Mouse (Mus musculus) limb, embryonic 13.5 days (tissue): ENCODE data around the gene Ston2. TPM values are rescaled to one million over a fixed set of nuclear protein-coding genes. Genes with fewer than 3 reads are reported as not detected.
"Not testable (repeated sequence)": the region's sequence is repeated elsewhere in the genome, so short reads cannot be mapped to it uniquely, and the experiment has no call there.

Experiments used
- ATAC-seq: fragments of 200-750 bp; cut with Nextera tagmentation; 2 replicates; pipeline ENCODE4 v1.8.0; 2017; ENCODE audit warnings: low read depth, moderate number of reproducible peaks, moderate TSS enrichment; ENCODE audit not compliant: low FRiP score
- H3K27ac ChIP-seq: fragments of 300-500 bp; sonication (generic); 2 replicates; pipeline ENCODE4 v1.5.1; 2015; ENCODE audit warnings: inconsistent platforms, mild to moderate bottlenecking, moderate library complexity
- H3K27me3 ChIP-seq: fragments of 300-500 bp; sonication (generic); 2 replicates; pipeline ENCODE4 v1.6.1; 2015; ENCODE audit warnings: mild to moderate bottlenecking, inconsistent platforms
- H3K36me3 ChIP-seq: fragments of 300-500 bp; sonication (generic); 2 replicates; pipeline ENCODE4 v1.6.1; 2015; ENCODE audit warnings: inconsistent platforms, mild to moderate bottlenecking, moderate library complexity
- H3K4me1 ChIP-seq: fragments of 300-500 bp; sonication (generic); 2 replicates; pipeline ENCODE4 v1.6.1; 2015; ENCODE audit warnings: inconsistent platforms
- H3K4me2 ChIP-seq: fragments of 300-500 bp; sonication (generic); replicated peaks from 2 replicates; pipeline ENCODE4 v1.6.1; 2015; ENCODE audit warnings: inconsistent platforms, mild to moderate bottlenecking, moderate library complexity
- H3K4me3 ChIP-seq: fragments of 300-500 bp; sonication (generic); 2 replicates; pipeline ENCODE4 v1.5.1; 2015; ENCODE audit warnings: moderate library complexity, mild to moderate bottlenecking, inconsistent platforms
- H3K9ac ChIP-seq: fragments of 300-500 bp; sonication (generic); 2 replicates; pipeline ENCODE4 v1.6.1; 2015; ENCODE audit warnings: mild to moderate bottlenecking, inconsistent platforms
- H3K9me3 ChIP-seq: fragments of 300-500 bp; sonication (generic); 2 replicates; pipeline ENCODE4 v1.6.1; 2016; ENCODE audit warnings: inconsistent platforms
- WGBS: fragments of 180-500 bp; shearing (Covaris S2); methylation state at CpG from one replicate; pipeline ENCODE4 v1.1.7; 2015; 5-methylcytosine and 5-hydroxymethylcytosine counted together
- polyA plus RNA-seq: library from polyadenylated mRNA; unstranded; fragments of >200 nt; fragmentation: Nextera tagmentation; extraction: Ambion mirVana; gene quantifications from 2 replicates; pipeline ENCODE4 v1.2.1, GENCODE M21; 2015

Gene Ston2
- polyA plus RNA-seq, 1 experiment from 2014 or later, result 7.4 TPM

GRCm38 (mm10) chr12:91804262-91804661, 16.1 kb upstream of the Ston2 start:
- ATAC-seq, result no peak
- H3K9me3 ChIP-seq, result no peaks in the 10 kb centered on the region
- H3K4me3 ChIP-seq, result no peak overlapping the region
- WGBS, result 87% methylated on average over 3 of the region's 3 CpGs
- peaks cover 22% of the 10 kb centered on the region for H3K36me3 ChIP-seq
- no peaks in the 10 kb centered on the region for H3K27me3 ChIP-seq
- no peak overlapping the region for H3K4me2 ChIP-seq
- no peaks in the 10 kb centered on the region for H3K4me1 ChIP-seq
- H3K27ac ChIP-seq, result no peak overlapping the region
- H3K9ac ChIP-seq, result no peak overlapping the region

- H3K9ac ChIP-seq, result no peak overlapping the region
- no peak overlapping the region for H3K27ac ChIP-seq
- peaks cover 13% of the 10 kb centered on the region for H3K36me3 ChIP-seq
- H3K4me3 ChIP-seq, result no peak overlapping the region
- H3K4me2 ChIP-seq, result no peak overlapping the region
- ATAC-seq, result no peak
- WGBS, result 83% methylated on average over 13 of the region's 13 CpGs
- no peaks in the 10 kb centered on the region for H3K27me3 ChIP-seq
- H3K4me1 ChIP-seq, result no peaks in the 10 kb centered on the region
- no peaks in the 10 kb centered on the region for H3K9me3 ChIP-seq
These were observed 15.2 kb upstream of the Ston2 start for GRCm38 (mm10) chr12:91803207-91803932.

- ATAC-seq, result no peak
These were observed 14.5 kb upstream of the Ston2 start for GRCm38 (mm10) chr12:91802586-91803206.

GRCm38 (mm10) chr12:91800861-91801385, 12.7 kb upstream of the Ston2 start:
- H3K4me3 ChIP-seq, result no peak overlapping the region
- WGBS, result 67% methylated on average over 6 of the region's 6 CpGs
- H3K9ac ChIP-seq, result no peak overlapping the region
- H3K27ac ChIP-seq, result no peak overlapping the region
- no peaks in the 10 kb centered on the region for H3K4me1 ChIP-seq
- ATAC-seq, result no peak
- H3K36me3 ChIP-seq, result no peaks in the 10 kb centered on the region
- H3K27me3 ChIP-seq, result no peaks in the 10 kb centered on the region
- H3K4me2 ChIP-seq, result no peak overlapping the region
- no peaks in the 10 kb centered on the region for H3K9me3 ChIP-seq

More at GRCm38 (mm10) chr12:91802586-91803206, 14.5 kb upstream of the Ston2 start:
- H3K9me3 ChIP-seq, result no peaks in the 10 kb centered on the region
- no peaks in the 10 kb centered on the region for H3K4me1 ChIP-seq
- peaks cover 6% of the 10 kb centered on the region for H3K36me3 ChIP-seq
- H3K9ac ChIP-seq, result no peak overlapping the region
- no peak overlapping the region for H3K4me3 ChIP-seq
- H3K27ac ChIP-seq, result no peak overlapping the region
- H3K4me2 ChIP-seq, result no peak overlapping the region
- 85% methylated on average over 12 of the region's 12 CpGs for WGBS
- no peaks in the 10 kb centered on the region for H3K27me3 ChIP-seq

GRCm38 (mm10) chr12:91799821-91800335, 11.7 kb upstream of the Ston2 start:
- WGBS, result 76% methylated on average over 12 of the region's 12 CpGs
- Histone ChIP-seq H3K4me3 (no peak overlapping the region), H3K27ac (no peak overlapping the region), H3K36me3 (no peaks in the 10 kb centered on the region), H3K27me3 (no peaks in the 10 kb centered on the region), H3K9ac (no peak overlapping the region), H3K4me2 (no peak overlapping the region), H3K4me1 (no peaks in the 10 kb centered on the region), H3K9me3 (no peaks in the 10 kb centered on the region)
- no peak for ATAC-seq

- Histone ChIP-seq H3K9ac (no peak overlapping the region), H3K4me1 (no peaks in the 10 kb centered on the region), H3K9me3 (no peaks in the 10 kb centered on the region), H3K4me2 (no peak overlapping the region), H3K27ac (no peak overlapping the region), H3K27me3 (no peaks in the 10 kb centered on the region), H3K4me3 (no peak overlapping the region), H3K36me3 (no peaks in the 10 kb centered on the region)
- 17% methylated on average over 6 of the region's 6 CpGs for WGBS
- ATAC-seq, result no peak
These were observed 11.2 kb upstream of the Ston2 start for GRCm38 (mm10) chr12:91799379-91799773.

GRCm38 (mm10) chr12:91798720-91799378, 10.7 kb upstream of the Ston2 start:
- H3K4me2 ChIP-seq, result no peak overlapping the region
- no peak overlapping the region for H3K4me3 ChIP-seq
- no peaks in the 10 kb centered on the region for H3K9me3 ChIP-seq
- no peaks in the 10 kb centered on the region for H3K4me1 ChIP-seq
- H3K27me3 ChIP-seq, result no peaks in the 10 kb centered on the region
- H3K27ac ChIP-seq, result no peak overlapping the region
- WGBS, result 80% methylated on average over 6 of the region's 6 CpGs
- no peak for ATAC-seq
- H3K36me3 ChIP-seq, result no peaks in the 10 kb centered on the region
- no peak overlapping the region for H3K9ac ChIP-seq

GRCm38 (mm10) chr12:91796774-91797173, 8.6 kb upstream of the Ston2 start:
- Histone ChIP-seq H3K36me3 (no peaks in the 10 kb centered on the region), H3K9ac (no peak overlapping the region), H3K27ac (no peak overlapping the region), H3K4me2 (no peak overlapping the region), H3K27me3 (no peaks in the 10 kb centered on the region), H3K4me3 (no peak overlapping the region), H3K4me1 (no peaks in the 10 kb centered on the region), H3K9me3 (no peaks in the 10 kb centered on the region)
- no peak for ATAC-seq
- WGBS, result 89% methylated on average over 4 of the region's 4 CpGs

GRCm38 (mm10) chr12:91793266-91793665, 5.1 kb upstream of the Ston2 start:
- Histone ChIP-seq H3K9ac (no peak overlapping the region), H3K27ac (no peak overlapping the region), H3K9me3 (no peaks in the 10 kb centered on the region), H3K4me1 (no peaks in the 10 kb centered on the region), H3K36me3 (no peaks in the 10 kb centered on the region), H3K27me3 (no peaks in the 10 kb centered on the region), H3K4me3 (no peak overlapping the region), H3K4me2 (no peak overlapping the region)
- 83% methylated on average over 8 of the region's 8 CpGs for WGBS
- no peak for ATAC-seq

GRCm38 (mm10) chr12:91791822-91792221, 3.6 kb upstream of the Ston2 start:
- peaks cover 1% of the 10 kb centered on the region; the same call in 1 of the 2 replicates for H3K4me1 ChIP-seq
- no peak overlapping the region for H3K4me2 ChIP-seq
- no peak overlapping the region for H3K9ac ChIP-seq
- H3K27me3 ChIP-seq, result no peaks in the 10 kb centered on the region
- H3K9me3 ChIP-seq, result no peaks in the 10 kb centered on the region
- H3K4me3 ChIP-seq, result no peak overlapping the region
- H3K36me3 ChIP-seq, result no peaks in the 10 kb centered on the region
- H3K27ac ChIP-seq, result no peak overlapping the region
- WGBS, result 61% methylated on average over 4 of the region's 4 CpGs
- no peak for ATAC-seq

- Histone ChIP-seq H3K4me2 (no peak overlapping the region), H3K4me1 (peaks cover 17% of the 10 kb centered on the region), H3K27me3 (no peaks in the 10 kb centered on the region), H3K27ac (no peak overlapping the region), H3K9ac (no peak overlapping the region), H3K4me3 (no peak overlapping the region), H3K9me3 (no peaks in the 10 kb centered on the region), H3K36me3 (no peaks in the 10 kb centered on the region)
- WGBS, result 49% methylated on average over 6 of the region's 6 CpGs
- no peak for ATAC-seq
These were observed 1.6 kb upstream of the Ston2 start for GRCm38 (mm10) chr12:91789801-91790200.

- H3K9ac ChIP-seq, ATAC-seq, H3K4me3 ChIP-seq, H3K9me3 ChIP-seq, H3K27me3 ChIP-seq, H3K27ac ChIP-seq, H3K36me3 ChIP-seq, H3K4me2 ChIP-seq: not testable (repeated sequence)
- 68% methylated on average over 3 of the region's 3 CpGs for WGBS
- H3K4me1 ChIP-seq, result peaks cover 17% of the 10 kb centered on the region
These were observed 259 bp upstream of the Ston2 start for GRCm38 (mm10) chr12:91788446-91788845.
